Mouse (Mus musculus) stomach, postnatal 0 days (tissue): ENCODE measurements around the gene Fbxl2. TPM values are rescaled to one million over a fixed set of nuclear protein-coding genes. Genes with fewer than 3 reads are reported as not detected.
A peak's percentile ranks its signal among the peaks of the same experiment; 100 is the strongest.

Experiments
- ATAC-seq: fragments of 200-750 bp; cut with Nextera tagmentation; 2 replicates; pipeline ENCODE4 v1.8.0; 2017; ENCODE audit not compliant: low FRiP score, low TSS enrichment
- DNase-seq: peaks from one replicate; pipeline ENCODE4 v3.0.0-alpha.2; 2016; ENCODE audit warnings: low spot score
- H3K27ac ChIP-seq: fragments of 300-500 bp; sonication (generic); replicated peaks from 2 replicates; pipeline ENCODE4 v1.5.1; 2014; ENCODE audit warnings: mild to moderate bottlenecking, control low read depth
- H3K27me3 ChIP-seq: fragments of 300-500 bp; sonication (generic); 2 replicates; pipeline ENCODE4 v1.6.1; 2014; ENCODE audit warnings: low read length; ENCODE audit not compliant: control insufficient read depth, insufficient read depth
- H3K36me3 ChIP-seq: fragments of 300-500 bp; sonication (generic); 2 replicates; pipeline ENCODE4 v1.6.1; 2014; ENCODE audit warnings: low read length, mixed read lengths; ENCODE audit not compliant: control insufficient read depth, insufficient read depth
- H3K4me1 ChIP-seq: fragments of 300-500 bp; sonication (generic); replicated peaks from 2 replicates; pipeline ENCODE4 v1.6.1; 2014; ENCODE audit warnings: antibody characterized with exemption; ENCODE audit not compliant: control insufficient read depth, insufficient read depth
- H3K4me2 ChIP-seq: fragments of 300-500 bp; sonication (generic); replicated peaks from 2 replicates; pipeline ENCODE4 v1.6.1; 2014; ENCODE audit warnings: low read depth, mild to moderate bottlenecking, control low read depth, moderate library complexity
- H3K4me3 ChIP-seq: fragments of 300-500 bp; sonication (generic); 2 replicates; pipeline ENCODE4 v1.5.1; 2014; ENCODE audit warnings: low read depth, low read length, control low read depth
- H3K9ac ChIP-seq: fragments of 300-500 bp; sonication (generic); 2 replicates; pipeline ENCODE4 v1.6.1; 2014; ENCODE audit warnings: mild to moderate bottlenecking, low read length, control low read depth, mixed read lengths
- H3K9me3 ChIP-seq: fragments of 300-500 bp; sonication (generic); 2 replicates; pipeline ENCODE4 v1.6.1; 2016; ENCODE audit warnings: low read length; ENCODE audit not compliant: control insufficient read depth
- CTCF ChIP-seq: IDR thresholded peaks from 2 replicates; pipeline ENCODE4 v1.5.1; 2016; ENCODE audit warnings: antibody characterized with exemption, low read depth, mild to moderate bottlenecking, moderate library complexity
- EP300 ChIP-seq: optimal IDR thresholded peaks from 2 replicates; pipeline ENCODE3; 2016; ENCODE audit warnings: antibody characterized with exemption
- WGBS: fragments of 180-500 bp; shearing (Covaris S2); extraction: QIAGEN DNeasy Blood & Tissue Kit; methylation state at CpG from one replicate; pipeline ENCODE4 v1.1.7; 2014; 5-methylcytosine and 5-hydroxymethylcytosine counted together
- polyA plus RNA-seq: library from polyadenylated mRNA; unstranded; fragments of >200 nt; fragmentation: Nextera tagmentation; extraction: Ambion mirVana; gene quantifications from 2 replicates; pipeline ENCODE4 v1.2.1, GENCODE M21; 2015

Fbxl2 gene
- polyA plus RNA-seq, 1 experiment from 2014 or later = 0.90 TPM

GRCm38 (mm10) chr9:113931375-113932099 lies 114.5 kb downstream of the Fbxl2 start:
- Histone ChIP-seq H3K27ac (peak overlapping the region; percentile 94), H3K9me3 (no peaks in the 10 kb centered on the region), H3K4me2 (peak overlapping the region; percentile 94), H3K27me3 (no peaks in the 10 kb centered on the region), H3K9ac (peak overlapping the region; percentile 95), H3K4me1 (no peaks in the 10 kb centered on the region), H3K36me3 (no peaks in the 10 kb centered on the region), H3K4me3 (peak overlapping the region; percentile 95)
- ATAC-seq (peak; percentile 21), DNase-seq (peak; percentile 54)
- TF ChIP-seq EP300 (no peak), CTCF (no peak)
- WGBS = under 1% methylated on average over 52 of the region's 91 CpGs

GRCm38 (mm10) chr9:113930534-113931374 lies 115.2 kb downstream of the Fbxl2 start, which contains the start of gene Ubp1:
Gene Ubp1, plus strand, starts transcription at chr9:113930934.
- TF ChIP-seq EP300 = no peak
- no peak for TF ChIP-seq CTCF
- Histone ChIP-seq H3K9ac (peak within 1 kb of the TSS; percentile 95), H3K4me2 (peak within 1 kb of the TSS; percentile 94), H3K4me1 (no peaks in the 10 kb centered on the region), H3K4me3 (peak within 1 kb of the TSS; percentile 95), H3K36me3 (no peaks in the 10 kb centered on the region), H3K9me3 (no peaks in the 10 kb centered on the region), H3K27ac (peak within 1 kb of the TSS; percentile 94), H3K27me3 (no peaks in the 10 kb centered on the region)
- peak; percentile 99 for ATAC-seq
- under 1% methylated on average over 44 of the region's 86 CpGs for WGBS
- peak; percentile 97 for DNase-seq

DNA sequence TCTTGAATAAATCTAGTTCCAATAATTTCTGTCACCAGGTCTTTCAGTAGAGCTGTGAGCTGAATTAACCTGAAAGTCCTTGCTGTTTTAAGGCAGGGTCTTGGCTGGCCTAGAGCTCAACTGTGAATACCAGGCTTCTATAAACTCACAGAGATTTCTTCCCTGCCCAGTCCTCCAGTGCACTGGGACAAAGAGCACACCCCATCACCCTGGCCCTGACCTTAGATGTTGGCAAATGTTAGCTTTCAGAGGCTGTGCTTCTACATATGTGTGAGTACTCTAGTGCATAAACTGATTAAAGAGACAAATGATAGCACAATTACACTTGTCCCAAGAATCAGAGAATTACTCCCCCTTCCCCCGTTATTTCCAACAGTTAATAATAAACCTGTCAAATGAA lies 116.3 kb downstream of the Fbxl2 start:
- ATAC-seq = no peak
- Histone ChIP-seq H3K9me3 (no peaks in the 10 kb centered on the region), H3K27ac (no peak overlapping the region), H3K36me3 (no peaks in the 10 kb centered on the region), H3K4me3 (no peak overlapping the region), H3K9ac (no peak overlapping the region), H3K4me1 (no peaks in the 10 kb centered on the region), H3K27me3 (no peaks in the 10 kb centered on the region), H3K4me2 (no peak overlapping the region)
- WGBS = 80% methylated on average over 1 of the region's 1 CpGs
- no peak for DNase-seq
- TF ChIP-seq EP300 (no peak), CTCF (no peak)

- no peak for ATAC-seq
- TF ChIP-seq CTCF = no peak
- TF ChIP-seq EP300 = no peak
- Histone ChIP-seq H3K27me3 (no peaks in the 10 kb centered on the region), H3K9ac (no peak overlapping the region), H3K4me3 (no peak overlapping the region), H3K9me3 (no peaks in the 10 kb centered on the region), H3K36me3 (no peaks in the 10 kb centered on the region), H3K4me2 (no peak overlapping the region), H3K27ac (no peak overlapping the region), H3K4me1 (no peaks in the 10 kb centered on the region)
- 71% methylated on average over 4 of the region's 4 CpGs for WGBS
- no peak for DNase-seq
Observed at GRCm38 (mm10) chr9:113928591-113928990, 117.4 kb downstream of the Fbxl2 start.

DNA sequence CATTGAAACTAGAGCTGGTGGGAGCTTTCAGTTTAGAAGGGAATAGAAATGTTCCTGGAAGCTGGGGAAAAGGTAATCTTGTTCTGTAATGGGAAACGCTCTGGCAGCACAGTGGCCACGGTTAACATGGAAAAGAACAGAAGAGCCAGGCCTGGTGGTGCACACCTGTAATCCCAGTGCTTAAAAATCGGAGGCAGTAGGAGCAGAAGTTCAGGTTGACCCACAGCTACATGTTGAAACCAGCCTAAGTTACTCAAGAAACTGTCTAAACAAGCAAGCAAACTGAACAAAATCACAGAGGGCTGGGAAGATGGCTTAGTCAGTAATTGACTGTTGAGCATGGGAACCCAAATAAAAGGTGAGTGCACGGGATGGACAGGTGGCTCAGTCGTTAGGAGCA lies 121.1 kb downstream of the Fbxl2 start:
- WGBS = 74% methylated on average over 5 of the region's 5 CpGs
- no peak for DNase-seq
- no peak overlapping the region for H3K4me2 ChIP-seq
- no peaks in the 10 kb centered on the region for H3K4me1 ChIP-seq
- TF ChIP-seq CTCF = no peak
- TF ChIP-seq EP300 = no peak
- no peak overlapping the region for H3K27ac ChIP-seq
- H3K27me3 ChIP-seq = no peaks in the 10 kb centered on the region
- no peak for ATAC-seq
- no peak overlapping the region for H3K9ac ChIP-seq
- H3K36me3 ChIP-seq = peaks cover 3% of the 10 kb centered on the region; the same call in 1 of the 2 replicates
- H3K9me3 ChIP-seq = no peaks in the 10 kb centered on the region
- no peak overlapping the region for H3K4me3 ChIP-seq
